Mouse (Mus musculus) heart, embryonic 12.5 days (tissue): Measurements from ENCODE around the gene Fmo1. TPM values are rescaled to one million over a fixed set of nuclear protein-coding genes. Genes with fewer than 3 reads are reported as not detected.

ENCODE experiments used
- ATAC-seq: fragments of 200-750 bp; cut with Nextera tagmentation; 2 replicates; pipeline ENCODE4 v1.8.0; 2017; ENCODE audit warnings: moderate TSS enrichment, moderate library complexity; ENCODE audit not compliant: insufficient number of reproducible peaks, low FRiP score
- H3K27ac ChIP-seq: fragments of 300-500 bp; sonication (generic); 2 replicates; pipeline ENCODE4 v1.5.1; 2016; ENCODE audit warnings: mild to moderate bottlenecking, moderate library complexity; ENCODE audit not compliant: poor library complexity, severe bottlenecking
- H3K27me3 ChIP-seq: fragments of 300-500 bp; sonication (generic); replicated peaks from 2 replicates; pipeline ENCODE4 v1.6.1; 2016; ENCODE audit warnings: mild to moderate bottlenecking, moderate library complexity
- H3K36me3 ChIP-seq: fragments of 300-500 bp; sonication (generic); 2 replicates; pipeline ENCODE4 v1.6.1; 2016; ENCODE audit warnings: mild to moderate bottlenecking, moderate library complexity
- H3K4me1 ChIP-seq: fragments of 300-500 bp; sonication (generic); replicated peaks from 2 replicates; pipeline ENCODE4 v1.6.1; 2016; ENCODE audit warnings: mild to moderate bottlenecking
- H3K4me2 ChIP-seq: fragments of 300-500 bp; sonication (generic); 2 replicates; pipeline ENCODE4 v1.6.1; 2016; ENCODE audit warnings: mild to moderate bottlenecking, moderate library complexity
- H3K4me3 ChIP-seq: fragments of 300-500 bp; sonication (generic); 2 replicates; pipeline ENCODE4 v1.5.1; 2016; ENCODE audit warnings: mild to moderate bottlenecking
- H3K9ac ChIP-seq: fragments of 300-500 bp; sonication (generic); 2 replicates; pipeline ENCODE4 v1.6.1; 2016; ENCODE audit warnings: mild to moderate bottlenecking, moderate library complexity
- H3K9me3 ChIP-seq: fragments of 300-500 bp; sonication (generic); replicated peaks from 2 replicates; pipeline ENCODE4 v1.6.1; 2016; ENCODE audit warnings: mild to moderate bottlenecking, moderate library complexity
- whole genome bisulfite sequencing: fragments of 180-500 bp; shearing (Covaris S2); methylation state at CpG from one replicate; pipeline ENCODE4 v1.1.7; 2016; 5-methylcytosine and 5-hydroxymethylcytosine counted together
- polyA plus RNA-seq: library from polyadenylated mRNA; unstranded; fragments of >200 nt; fragmentation: Nextera tagmentation; extraction: Ambion mirVana; gene quantifications from 2 replicates; pipeline ENCODE4 v1.2.1, GENCODE M21; 2016

The Fmo1 gene
- 2.2 and 2.8 TPM in 2 replicates for polyA plus RNA-seq

GRCm38 (mm10) chr1:162866280-162866681 lies at the start of gene Fmo1:
Gene Fmo1, minus strand, starts transcription at chr1:162866610.
- WGBS, result 46% methylated on average over 7 of the region's 7 CpGs
- Histone ChIP-seq H3K27ac (no peak within 1 kb of the TSS), H3K4me1 (no peaks in the 10 kb centered on the region), H3K9ac (no peak within 1 kb of the TSS), H3K36me3 (no peaks in the 10 kb centered on the region), H3K27me3 (no peaks in the 10 kb centered on the region), H3K9me3 (no peaks in the 10 kb centered on the region), H3K4me2 (no peak within 1 kb of the TSS), H3K4me3 (no peak within 1 kb of the TSS)
- no peak for ATAC-seq

GRCm38 (mm10) chr1:162914932-162915556 lies 48.6 kb upstream of the Fmo1 start:
- Histone ChIP-seq H3K4me3 (no peak overlapping the region), H3K4me1 (no peaks in the 10 kb centered on the region), H3K9ac (no peak overlapping the region), H3K27me3 (no peaks in the 10 kb centered on the region), H3K9me3 (no peaks in the 10 kb centered on the region), H3K27ac (no peak overlapping the region), H3K36me3 (no peaks in the 10 kb centered on the region), H3K4me2 (no peak overlapping the region)
- 79% methylated on average over 4 of the region's 4 CpGs for WGBS
- ATAC-seq, result no peak

GRCm38 (mm10) chr1:162912085-162912484 lies 45.7 kb upstream of the Fmo1 start:
- H3K27me3 ChIP-seq, result no peaks in the 10 kb centered on the region
- no peak overlapping the region for H3K4me3 ChIP-seq
- H3K9me3 ChIP-seq, result no peaks in the 10 kb centered on the region
- no peak overlapping the region for H3K4me2 ChIP-seq
- ATAC-seq, result no peak
- H3K4me1 ChIP-seq, result no peaks in the 10 kb centered on the region
- no peak overlapping the region for H3K27ac ChIP-seq
- no peaks in the 10 kb centered on the region for H3K36me3 ChIP-seq
- H3K9ac ChIP-seq, result no peak overlapping the region

GRCm38 (mm10) chr1:162901879-162902278 lies 35.5 kb upstream of the Fmo1 start:
- H3K4me1 ChIP-seq, result no peaks in the 10 kb centered on the region
- H3K9ac ChIP-seq, result no peak overlapping the region
- H3K4me2 ChIP-seq, result no peak overlapping the region
- no peak for ATAC-seq
- 83% methylated on average over 4 of the region's 4 CpGs for WGBS
- H3K36me3 ChIP-seq, result no peaks in the 10 kb centered on the region
- no peak overlapping the region for H3K27ac ChIP-seq
- no peaks in the 10 kb centered on the region for H3K9me3 ChIP-seq
- no peaks in the 10 kb centered on the region for H3K27me3 ChIP-seq
- no peak overlapping the region for H3K4me3 ChIP-seq

- no peaks in the 10 kb centered on the region for H3K27me3 ChIP-seq
- no peak within 1 kb of the TSS for H3K9ac ChIP-seq
- no peak within 1 kb of the TSS for H3K4me3 ChIP-seq
- no peaks in the 10 kb centered on the region for H3K4me1 ChIP-seq
- no peaks in the 10 kb centered on the region for H3K9me3 ChIP-seq
- H3K36me3 ChIP-seq, result no peaks in the 10 kb centered on the region
- 67% methylated on average over 14 of the region's 14 CpGs for WGBS
- H3K27ac ChIP-seq, result no peak within 1 kb of the TSS
- no peak within 1 kb of the TSS for H3K4me2 ChIP-seq
- no peak for ATAC-seq
These were observed 31.7 kb upstream of the Fmo1 start, which contains the start of gene Fmo2 for GRCm38 (mm10) chr1:162897838-162898811. Gene Fmo2, minus strand, starts transcription at chr1:162898726.

- Histone ChIP-seq H3K27me3 (no peaks in the 10 kb centered on the region), H3K4me3 (no peak overlapping the region), H3K9ac (no peak overlapping the region), H3K4me1 (no peaks in the 10 kb centered on the region), H3K9me3 (no peaks in the 10 kb centered on the region), H3K27ac (no peak overlapping the region), H3K4me2 (no peak overlapping the region), H3K36me3 (no peaks in the 10 kb centered on the region)
- 39% methylated on average over 6 of the region's 6 CpGs for WGBS
- no peak for ATAC-seq
These were observed 29.5 kb upstream of the Fmo1 start for GRCm38 (mm10) chr1:162895900-162896299.

- no peak for ATAC-seq
- H3K27me3 ChIP-seq, result no peaks in the 10 kb centered on the region
- H3K27ac ChIP-seq, result no peak overlapping the region
- H3K36me3 ChIP-seq, result no peaks in the 10 kb centered on the region
- H3K4me3 ChIP-seq, result no peak overlapping the region
- H3K4me2 ChIP-seq, result no peak overlapping the region
- no peak overlapping the region for H3K9ac ChIP-seq
- H3K4me1 ChIP-seq, result no peaks in the 10 kb centered on the region
- 88% methylated on average over 6 of the region's 6 CpGs for WGBS
- H3K9me3 ChIP-seq, result no peaks in the 10 kb centered on the region
These were observed 26.6 kb upstream of the Fmo1 start for GRCm38 (mm10) chr1:162893014-162893413.

GRCm38 (mm10) chr1:162891980-162892451 lies 25.6 kb upstream of the Fmo1 start:
- H3K4me2 ChIP-seq, result no peak overlapping the region
- no peak for ATAC-seq
- no peaks in the 10 kb centered on the region for H3K9me3 ChIP-seq
- H3K27ac ChIP-seq, result no peak overlapping the region
- no peaks in the 10 kb centered on the region for H3K4me1 ChIP-seq
- no peak overlapping the region for H3K4me3 ChIP-seq
- H3K27me3 ChIP-seq, result no peaks in the 10 kb centered on the region
- WGBS, result 52% methylated on average over 6 of the region's 6 CpGs
- no peak overlapping the region for H3K9ac ChIP-seq
- H3K36me3 ChIP-seq, result no peaks in the 10 kb centered on the region

GRCm38 (mm10) chr1:162888646-162889045 lies 22.2 kb upstream of the Fmo1 start:
- no peaks in the 10 kb centered on the region for H3K27me3 ChIP-seq
- no peak overlapping the region for H3K27ac ChIP-seq
- no peaks in the 10 kb centered on the region for H3K4me1 ChIP-seq
- H3K9me3 ChIP-seq, result no peaks in the 10 kb centered on the region
- ATAC-seq, result no peak
- WGBS, result 84% methylated on average over 12 of the region's 12 CpGs
- no peak overlapping the region for H3K4me2 ChIP-seq
- no peaks in the 10 kb centered on the region for H3K36me3 ChIP-seq
- H3K4me3 ChIP-seq, result no peak overlapping the region
- no peak overlapping the region for H3K9ac ChIP-seq

- Histone ChIP-seq H3K27me3 (no peaks in the 10 kb centered on the region), H3K4me1 (no peaks in the 10 kb centered on the region), H3K9ac (no peak overlapping the region), H3K9me3 (no peaks in the 10 kb centered on the region), H3K36me3 (no peaks in the 10 kb centered on the region), H3K4me2 (no peak overlapping the region), H3K4me3 (no peak overlapping the region), H3K27ac (no peak overlapping the region)
- no peak for ATAC-seq
- whole genome bisulfite sequencing, result 86% methylated on average over 7 of the region's 7 CpGs
These were observed 21.2 kb upstream of the Fmo1 start for GRCm38 (mm10) chr1:162887644-162888043.

GRCm38 (mm10) chr1:162886138-162886816 lies 19.9 kb upstream of the Fmo1 start:
- Histone ChIP-seq H3K9me3 (no peaks in the 10 kb centered on the region), H3K4me2 (no peak overlapping the region), H3K4me1 (no peaks in the 10 kb centered on the region), H3K36me3 (no peaks in the 10 kb centered on the region), H3K9ac (no peak overlapping the region), H3K27me3 (no peaks in the 10 kb centered on the region), H3K27ac (no peak overlapping the region), H3K4me3 (no peak overlapping the region)
- WGBS, result 76% methylated on average over 11 of the region's 11 CpGs
- no peak for ATAC-seq
